In the genomic region with DNA sequence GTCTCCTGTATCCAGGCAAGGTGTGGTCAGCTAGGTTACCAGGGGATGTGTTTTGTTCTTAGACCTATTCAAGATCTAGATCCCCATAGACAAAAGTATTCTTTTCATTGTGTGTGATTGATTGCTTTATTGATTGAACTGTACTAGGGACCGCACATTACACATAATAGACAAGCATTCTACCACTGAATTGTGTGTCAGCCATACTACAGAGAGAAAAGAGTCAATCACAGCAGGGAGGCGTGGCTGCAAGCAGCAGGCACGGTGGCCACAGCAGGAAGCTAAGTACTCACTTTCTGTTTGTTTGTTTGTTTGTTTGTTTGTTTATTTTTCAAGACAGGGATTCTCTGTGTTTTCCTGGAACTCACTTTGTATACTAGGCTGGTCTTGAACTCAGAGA, we compare ENCODE assay signal across 17 mouse cellular contexts. TPM values are rescaled to one million over a fixed set of nuclear protein-coding genes. Genes with fewer than 3 reads are reported as not detected.
A peak's percentile ranks its signal among the peaks of the same experiment; 100 is the strongest.
DNase-seq lines count a peak whose midpoint lies in the region; ATAC-seq and TF ChIP-seq lines count a peak whose summit lies in the region.
"Had no signal": no experiment of that assay in that cellular context is flagged by ENCODE, and none has a peak within 500 bp of the region (broad histone marks: within the 10 kb centered on the region; RNA-seq: fewer than 3 reads in every experiment).

No protein-coding gene starts in this region.

- H3K9ac ChIP-seq in heart, embryonic 11.5 days (ENCODE audit: low read depth, low read length) = no peak overlapping the region
- H3K9ac ChIP-seq in lung, embryonic 14.5 days = no peak overlapping the region
- no peak overlapping the region for H3K9ac ChIP-seq in stomach, embryonic 14.5 days (replicated peaks; ENCODE audit: low read depth, low read length)
- H3K9ac ChIP-seq: forebrain, embryonic 13.5 days; limb, embryonic 15.5 days; neural tube, embryonic 13.5 days had no signal

- TF ChIP-seq CTCF in lung, embryonic 14.5 days (IDR thresholded peaks at IDR 0.05; ENCODE audit: low read depth) = no peak
- no peak for TF ChIP-seq CTCF in bone marrow macrophage, adult 2 months (IDR thresholded peaks at IDR 0.05; ENCODE audit: low read depth, low read length)

- H3K27ac ChIP-seq in heart, embryonic 11.5 days (ENCODE audit: low read depth, low read length) = peak overlapping the region; percentile 90
- peak overlapping the region; percentile 21; the same call in 1 of the 2 replicates for H3K27ac ChIP-seq in lung, embryonic 14.5 days (ENCODE audit: low read depth)
- peak overlapping the region; percentile 96 for H3K27ac ChIP-seq in bone marrow macrophage, adult 2 months (ENCODE audit: insufficient read depth, low read depth, low read length)
- peak overlapping the region; percentile 21; the same call in 1 of the 2 replicates for H3K27ac ChIP-seq in stomach, embryonic 14.5 days (ENCODE audit: low read length)
- H3K27ac ChIP-seq: forebrain, embryonic 13.5 days; limb, embryonic 15.5 days; neural tube, embryonic 13.5 days had no signal

- no peak overlapping the region for H3K4me3 ChIP-seq in heart, embryonic 11.5 days (ENCODE audit: low read depth, low read length)
- no peak overlapping the region for H3K4me3 ChIP-seq in lung, embryonic 14.5 days (ENCODE audit: low read depth, low read length)
- H3K4me3 ChIP-seq in bone marrow macrophage, adult 2 months (ENCODE audit: insufficient read depth, low read length) = peak overlapping the region; percentile 21; the same call in 1 of the 2 replicates
- H3K4me3 ChIP-seq in stomach, embryonic 14.5 days (ENCODE audit: low read depth, low read length) = no peak overlapping the region
- H3K4me3 ChIP-seq: forebrain, embryonic 13.5 days; limb, embryonic 15.5 days; neural tube, embryonic 13.5 days had no signal

- H3K27me3 ChIP-seq in heart, embryonic 11.5 days (ENCODE audit: control insufficient read depth, insufficient read depth, low read length) = no peaks in the 10 kb centered on the region
- no peaks in the 10 kb centered on the region for H3K27me3 ChIP-seq in lung, embryonic 14.5 days (ENCODE audit: insufficient read depth, low read length)
- no peaks in the 10 kb centered on the region for H3K27me3 ChIP-seq in stomach, embryonic 14.5 days (ENCODE audit: control insufficient read depth, insufficient read depth, low read length)
- H3K27me3 ChIP-seq: forebrain, embryonic 13.5 days; limb, embryonic 15.5 days; neural tube, embryonic 13.5 days had no signal

- no peak for ATAC-seq in heart, embryonic 11.5 days (replicated peaks; ENCODE audit: insufficient number of reproducible peaks, low FRiP score, low TSS enrichment)
- ATAC-seq in lung, embryonic 14.5 days (ENCODE audit: insufficient read depth) = no peak
- ATAC-seq in stomach, embryonic 14.5 days (ENCODE audit: insufficient number of reproducible peaks, insufficient read depth, low FRiP score, low read depth) = no peak
- no peak for ATAC-seq in megakaryocyte-erythroid progenitor cell, adult 5-6 weeks (replicated peaks; ENCODE audit: low FRiP score, low TSS enrichment, poor library complexity, severe bottlenecking)
- ATAC-seq: forebrain, embryonic 13.5 days had no signal

- WGBS in heart, embryonic 11.5 days (ENCODE audit: insufficient replicate concordance) = 76% methylated on average over 3 of the region's 3 CpGs
- WGBS in lung, embryonic 14.5 days = 63% methylated on average over 3 of the region's 3 CpGs
- WGBS in stomach, embryonic 14.5 days = 64% methylated on average over 3 of the region's 3 CpGs

- peaks cover 28% of the 10 kb centered on the region for H3K4me1 ChIP-seq in heart, embryonic 11.5 days (ENCODE audit: control insufficient read depth, insufficient read depth, low read length)
- no peaks in the 10 kb centered on the region for H3K4me1 ChIP-seq in lung, embryonic 14.5 days (ENCODE audit: insufficient read depth)
- H3K4me1 ChIP-seq in bone marrow macrophage, adult 2 months (ENCODE audit: control insufficient read depth, insufficient read depth, low read length) = peaks cover 34% of the 10 kb centered on the region
- H3K4me1 ChIP-seq in stomach, embryonic 14.5 days (ENCODE audit: control insufficient read depth, insufficient read depth, low read length) = peaks cover 4% of the 10 kb centered on the region; the same call in 1 of the 2 replicates
- H3K4me1 ChIP-seq: forebrain, embryonic 13.5 days; neural tube, embryonic 13.5 days had no signal

- H3K9me3 ChIP-seq in heart, embryonic 11.5 days (replicated peaks; ENCODE audit: control insufficient read depth, low read length) = no peaks in the 10 kb centered on the region
- peaks cover 4% of the 10 kb centered on the region; the same call in 1 of the 2 replicates for H3K9me3 ChIP-seq in lung, embryonic 14.5 days (ENCODE audit: low read depth, low read length)
- peaks cover 3% of the 10 kb centered on the region; the same call in 1 of the 2 replicates for H3K9me3 ChIP-seq in stomach, embryonic 14.5 days (ENCODE audit: control insufficient read depth, low read depth, low read length)
- H3K9me3 ChIP-seq: forebrain, embryonic 13.5 days; limb, embryonic 15.5 days had no signal

- no peak for DNase-seq in heart, adult 8-10 months (ENCODE audit: low spot score)
- DNase-seq in lung, embryonic 14.5 days = no peak
- DNase-seq in lung, postnatal 36 days = no peak
- DNase-seq in cerebellum, postnatal 10 days = no peak
- DNase-seq: B cell, adult 2 months; cerebellum, adult 11-12 months; kidney, adult 18-20 months had no signal

- no peak overlapping the region for H3K4me2 ChIP-seq in heart, embryonic 11.5 days
- no peak overlapping the region for H3K4me2 ChIP-seq in lung, embryonic 14.5 days
- no peak overlapping the region for H3K4me2 ChIP-seq in stomach, embryonic 14.5 days (replicated peaks; ENCODE audit: low read depth, low read length)
- H3K4me2 ChIP-seq: forebrain, embryonic 13.5 days; limb, embryonic 15.5 days; neural tube, embryonic 13.5 days had no signal

- no peak for TF ChIP-seq POLR2A in bone marrow macrophage, adult 2 months (IDR thresholded peaks at IDR 0.05; ENCODE audit: borderline replicate concordance, low read depth, low read length)

- peaks cover 6% of the 10 kb centered on the region; the same call in 1 of the 2 replicates for H3K36me3 ChIP-seq in heart, embryonic 11.5 days (ENCODE audit: control insufficient read depth, insufficient read depth, low read length)
- H3K36me3 ChIP-seq in lung, embryonic 14.5 days (ENCODE audit: insufficient read depth) = no peaks in the 10 kb centered on the region
- no peaks in the 10 kb centered on the region for H3K36me3 ChIP-seq in stomach, embryonic 14.5 days (ENCODE audit: control insufficient read depth, insufficient read depth, low read length)
- H3K36me3 ChIP-seq: limb, embryonic 15.5 days had no signal

RNA-seq across cellular contexts. Expression of a gene that starts 25.9 kb away (rescaled TPM):
- 115 and 138 TPM in 2 replicates for polyA plus RNA-seq in heart, embryonic 11.5 days (2014; fragmentation: Nextera tagmentation; extraction: Ambion mirVana)
- total RNA-seq in heart, adult 8-10 months (2022) = 10 to 100 TPM; 55.4 to 72.1 (median 61.1) TPM
- polyA plus RNA-seq in lung, embryonic 14.5 days (2014; fragmentation: Nextera tagmentation; extraction: Ambion mirVana) = 47.1 and 49.4 TPM in 2 replicates
- polyA plus RNA-seq in bone marrow macrophage, adult 2 months (2012; ENCODE audit: insufficient read depth, insufficient read length, missing spikeins) = 98.5 and 98.7 TPM in 2 replicates
- 54.3 and 60.7 TPM in 2 replicates for polyA plus RNA-seq in stomach, embryonic 14.5 days (2014; fragmentation: Nextera tagmentation; extraction: Ambion mirVana)
- 29.4 and 35.8 TPM in 2 replicates for total RNA-seq in megakaryocyte-erythroid progenitor cell, adult 5-6 weeks (2014; fragmentation: Nextera tagmentation)
- total RNA-seq in megakaryocyte-erythroid progenitor cell, adult 5-6 weeks (2017) = 42.4 and 70.7 TPM in 2 replicates

RNA-seq across cellular contexts. Expression of a gene that starts 55.0 kb away (rescaled TPM):
- polyA plus RNA-seq in heart, embryonic 11.5 days (2014; fragmentation: Nextera tagmentation; extraction: Ambion mirVana) = 0.63 TPM in 1 of 2 replicates, not detected in the other
- total RNA-seq in heart, adult 8-10 months (2022) = 1 to 10 TPM; 2.0 to 4.4 (median 3.3) TPM
- polyA plus RNA-seq in lung, embryonic 14.5 days (2014; fragmentation: Nextera tagmentation; extraction: Ambion mirVana) = 1.7 and 2.3 TPM in 2 replicates
- polyA plus RNA-seq in bone marrow macrophage, adult 2 months (2012; ENCODE audit: insufficient read depth, insufficient read length, missing spikeins) = not detected in 2 replicates
- polyA plus RNA-seq in stomach, embryonic 14.5 days (2014; fragmentation: Nextera tagmentation; extraction: Ambion mirVana) = 5.4 and 5.6 TPM in 2 replicates
- total RNA-seq in megakaryocyte-erythroid progenitor cell, adult 5-6 weeks (2014; fragmentation: Nextera tagmentation) = 0.69 TPM in 1 of 2 replicates, not detected in the other
- total RNA-seq in megakaryocyte-erythroid progenitor cell, adult 5-6 weeks (2017) = 0.47 and 1.1 TPM in 2 replicates
- total RNA-seq: layer of hippocampus, adult 18-20 months; midbrain, postnatal 0 days had no signal
- polyA plus RNA-seq: forebrain, embryonic 13.5 days; hindbrain, embryonic 11.5 days had no signal

Comparison
In these comparisons a context has a peak if more than half of its experiments do, and no peak if none do; other contexts are left out.
1. H3K27ac ChIP-seq: peak in every context shown above with its lines; median percentile 96 in bone marrow macrophage, adult 2 months; 90 in heart, embryonic 11.5 days; 21 in lung, embryonic 14.5 days; 21 in stomach, embryonic 14.5 days.